Comparison of ENCODE assay signal across 25 mouse cellular contexts in genomic region chr11:25335667-25336066, GRCm38 (mm10).
DNase-seq lines count a peak whose midpoint lies in the region; ATAC-seq and TF ChIP-seq lines count a peak whose summit lies in the region.
"Had no signal": no experiment of that assay in that cellular context is flagged by ENCODE, and none has a peak within 500 bp of the region (broad histone marks: within the 10 kb centered on the region; RNA-seq: fewer than 3 reads in every experiment).

No protein-coding gene starts in this region.

- WGBS in embryonic facial prominence, embryonic 14.5 days: 50% methylated on average over 2 of the region's 2 CpGs
- WGBS in embryonic facial prominence, embryonic 10.5 days: 84% methylated on average over 2 of the region's 2 CpGs
- 33% methylated on average over 2 of the region's 2 CpGs for WGBS in lung, embryonic 14.5 days
- WGBS in liver, postnatal 0 days (ENCODE audit: insufficient replicate concordance): 61% methylated on average over 2 of the region's 2 CpGs

- peak; percentile 19 for DNase-seq in embryonic facial prominence, embryonic 14.5 days (ENCODE audit: low spot score)
- no peak for DNase-seq in embryonic facial prominence, embryonic 10.5 days (ENCODE audit: low spot score)
- DNase-seq in lung, embryonic 14.5 days: peak; percentile 75
- no peak for DNase-seq in lung, postnatal 25 days (ENCODE audit: low spot score)
- DNase-seq in brain, embryonic 14.5 days (ENCODE audit: low read depth): peak; percentile 56
- no peak for DNase-seq in liver, postnatal 0 days
- DNase-seq: adrenal gland, postnatal 25 days; cerebellum, adult 11 months; cerebellum, adult 8-10 months; cerebellum, postnatal 14 days; embryo, embryonic 11 days; gastrocnemius, adult 2 months; gastrocnemius, postnatal 25 days; heart, adult 18-20 months; heart, postnatal 14 days had no signal

- H3K4me2 ChIP-seq in embryonic facial prominence, embryonic 14.5 days (ENCODE audit: low read depth, low read length): no peak overlapping the region
- no peak overlapping the region for H3K4me2 ChIP-seq in lung, embryonic 14.5 days
- H3K4me2 ChIP-seq in liver, postnatal 0 days (ENCODE audit: low read depth, low read length): no peak overlapping the region
- H3K4me2 ChIP-seq: embryonic facial prominence, embryonic 12.5 days; forebrain, embryonic 15.5 days; heart, embryonic 11.5 days; heart, embryonic 15.5 days; hindbrain, embryonic 13.5 days had no signal

- no peaks in the 10 kb centered on the region for H3K36me3 ChIP-seq in embryonic facial prominence, embryonic 14.5 days (ENCODE audit: control insufficient read depth, insufficient read depth, low read length)
- H3K36me3 ChIP-seq in embryonic facial prominence, embryonic 10.5 days (replicated peaks): no peaks in the 10 kb centered on the region
- H3K36me3 ChIP-seq in lung, embryonic 14.5 days (ENCODE audit: insufficient read depth): no peaks in the 10 kb centered on the region
- no peaks in the 10 kb centered on the region for H3K36me3 ChIP-seq in liver, postnatal 0 days (replicated peaks; ENCODE audit: insufficient read depth, low read length)
- H3K36me3 ChIP-seq: embryonic facial prominence, embryonic 12.5 days; forebrain, embryonic 15.5 days; heart, embryonic 15.5 days; hindbrain, embryonic 13.5 days had no signal

- H3K4me1 ChIP-seq in embryonic facial prominence, embryonic 14.5 days (ENCODE audit: control insufficient read depth, insufficient read depth, low read length): no peaks in the 10 kb centered on the region
- H3K4me1 ChIP-seq in embryonic facial prominence, embryonic 10.5 days: no peaks in the 10 kb centered on the region
- H3K4me1 ChIP-seq in lung, embryonic 14.5 days (ENCODE audit: insufficient read depth): no peaks in the 10 kb centered on the region; the same call in 1 of the 2 replicates
- no peaks in the 10 kb centered on the region for H3K4me1 ChIP-seq in liver, postnatal 0 days (ENCODE audit: insufficient read depth)
- H3K4me1 ChIP-seq: embryonic facial prominence, embryonic 12.5 days; forebrain, embryonic 15.5 days; heart, embryonic 15.5 days; hindbrain, embryonic 13.5 days had no signal

- TF ChIP-seq POLR2A in brain, embryonic 14.5 days (IDR thresholded peaks at IDR 0.05; ENCODE audit: borderline replicate concordance, extremely low read depth, insufficient read depth, insufficient read length, poor library complexity, severe bottlenecking): no peak

- ATAC-seq in embryonic facial prominence, embryonic 14.5 days (ENCODE audit: low read depth): no peak
- no peak for ATAC-seq in lung, embryonic 14.5 days (ENCODE audit: insufficient read depth)
- peak; percentile 39; the same call in 1 of the 2 replicates for ATAC-seq in megakaryocyte progenitor cell, adult 5-6 weeks (replicated peaks; ENCODE audit: poor library complexity)
- ATAC-seq in liver, postnatal 0 days: no peak
- ATAC-seq: activated CD4-positive, CD25-positive, alpha-beta regulatory T cell, adult 4 months; forebrain, embryonic 15.5 days; hindbrain, postnatal 0 days; Patski had no signal

- TF ChIP-seq EP300 in liver, postnatal 0 days (IDR thresholded peaks at IDR 0.05; ENCODE audit: low read depth): no peak

- H3K27me3 ChIP-seq in embryonic facial prominence, embryonic 14.5 days (replicated peaks; ENCODE audit: control insufficient read depth, insufficient read depth, low read length): no peaks in the 10 kb centered on the region
- no peaks in the 10 kb centered on the region for H3K27me3 ChIP-seq in embryonic facial prominence, embryonic 10.5 days (replicated peaks; ENCODE audit: low read depth, poor library complexity, severe bottlenecking)
- H3K27me3 ChIP-seq in lung, embryonic 14.5 days (ENCODE audit: insufficient read depth, low read length): no peaks in the 10 kb centered on the region
- no peaks in the 10 kb centered on the region for H3K27me3 ChIP-seq in liver, postnatal 0 days (ENCODE audit: insufficient read depth, low read length)
- H3K27me3 ChIP-seq: CH12.LX; embryonic facial prominence, embryonic 12.5 days; forebrain, embryonic 15.5 days; heart, embryonic 15.5 days; hindbrain, embryonic 13.5 days; Patski had no signal

- H3K27ac ChIP-seq in embryonic facial prominence, embryonic 14.5 days (replicated peaks; ENCODE audit: low read depth, low read length): no peak overlapping the region
- no peak overlapping the region for H3K27ac ChIP-seq in embryonic facial prominence, embryonic 10.5 days (replicated peaks)
- H3K27ac ChIP-seq in lung, embryonic 14.5 days (ENCODE audit: low read depth): no peak overlapping the region
- no peak overlapping the region for H3K27ac ChIP-seq in liver, postnatal 0 days (ENCODE audit: low read depth)
- H3K27ac ChIP-seq: embryonic facial prominence, embryonic 12.5 days; forebrain, embryonic 15.5 days; gastrocnemius, adult 2 months; heart, embryonic 15.5 days; hindbrain, embryonic 13.5 days; hindbrain, postnatal 0 days had no signal

- no peaks in the 10 kb centered on the region for H3K9me3 ChIP-seq in embryonic facial prominence, embryonic 14.5 days (ENCODE audit: control insufficient read depth, low read length)
- no peaks in the 10 kb centered on the region for H3K9me3 ChIP-seq in embryonic facial prominence, embryonic 10.5 days
- H3K9me3 ChIP-seq in lung, embryonic 14.5 days (ENCODE audit: low read depth, low read length): no peaks in the 10 kb centered on the region
- no peaks in the 10 kb centered on the region for H3K9me3 ChIP-seq in liver, postnatal 0 days (ENCODE audit: low read length)
- H3K9me3 ChIP-seq: embryonic facial prominence, embryonic 12.5 days; forebrain, embryonic 15.5 days; heart, embryonic 15.5 days; hindbrain, embryonic 13.5 days had no signal

- no peak for TF ChIP-seq CTCF in lung, embryonic 14.5 days (IDR thresholded peaks at IDR 0.05; ENCODE audit: low read depth)
- no peak for TF ChIP-seq CTCF in brain, embryonic 14.5 days (IDR thresholded peaks at IDR 0.05; ENCODE audit: borderline replicate concordance, extremely low read depth, insufficient read depth, insufficient read length)
- no peak for TF ChIP-seq CTCF in liver, postnatal 0 days (IDR thresholded peaks at IDR 0.05; ENCODE audit: low read depth)

- no peak overlapping the region for H3K9ac ChIP-seq in embryonic facial prominence, embryonic 14.5 days (ENCODE audit: low read depth, low read length)
- H3K9ac ChIP-seq in lung, embryonic 14.5 days: no peak overlapping the region
- no peak overlapping the region for H3K9ac ChIP-seq in liver, postnatal 0 days (replicated peaks)
- H3K9ac ChIP-seq: embryonic facial prominence, embryonic 12.5 days; forebrain, embryonic 15.5 days; heart, embryonic 15.5 days; hindbrain, embryonic 13.5 days had no signal

- H3K4me3 ChIP-seq in embryonic facial prominence, embryonic 14.5 days (ENCODE audit: low read depth, low read length): no peak overlapping the region
- no peak overlapping the region for H3K4me3 ChIP-seq in embryonic facial prominence, embryonic 10.5 days
- no peak overlapping the region for H3K4me3 ChIP-seq in lung, embryonic 14.5 days (ENCODE audit: low read depth, low read length)
- no peak overlapping the region for H3K4me3 ChIP-seq in liver, postnatal 0 days (ENCODE audit: low read depth, low read length)
- H3K4me3 ChIP-seq: embryonic facial prominence, embryonic 12.5 days; forebrain, embryonic 15.5 days; gastrocnemius, adult 2 months; heart, embryonic 15.5 days; hindbrain, embryonic 13.5 days had no signal

Comparison
In these comparisons a context has a peak if more than half of its experiments do, and no peak if none do; other contexts are left out.
1. DNase-seq: peak in embryonic facial prominence, embryonic 14.5 days (single experiment), lung, embryonic 14.5 days (single experiment) and brain, embryonic 14.5 days (single experiment); none in embryonic facial prominence, embryonic 10.5 days (single experiment), lung, postnatal 25 days (single experiment) and liver, postnatal 0 days (single experiment).